23 mouse cellular contexts compared by ENCODE assay signal in genomic region chr17:49545997-49546396, GRCm38 (mm10). TPM values are rescaled to one million over a fixed set of nuclear protein-coding genes. Genes with fewer than 3 reads are reported as not detected.
DNase-seq lines count a peak whose midpoint lies in the region; ATAC-seq and TF ChIP-seq lines count a peak whose summit lies in the region.
"Had no signal": no experiment of that assay in that cellular context is flagged by ENCODE, and none has a peak within 500 bp of the region (broad histone marks: within the 10 kb centered on the region; RNA-seq: fewer than 3 reads in every experiment).

No protein-coding gene starts in this region.

- H3K9me3 ChIP-seq in lung, embryonic 14.5 days (ENCODE audit: low read depth, low read length) = no peaks in the 10 kb centered on the region
- H3K9me3 ChIP-seq in lung, postnatal 0 days (ENCODE audit: low read length) = no peaks in the 10 kb centered on the region
- H3K9me3 ChIP-seq in stomach, postnatal 0 days (ENCODE audit: control insufficient read depth, low read length) = no peaks in the 10 kb centered on the region
- H3K9me3 ChIP-seq: embryonic facial prominence, embryonic 10.5 days; forebrain, embryonic 15.5 days; heart, embryonic 15.5 days; hindbrain, embryonic 13.5 days; kidney, embryonic 15.5 days had no signal

- H3K27ac ChIP-seq in lung, embryonic 14.5 days (ENCODE audit: low read depth) = peak overlapping the region; percentile 38; the same call in 1 of the 2 replicates
- no peak overlapping the region for H3K27ac ChIP-seq in lung, postnatal 0 days (ENCODE audit: low read length)
- H3K27ac ChIP-seq in stomach, postnatal 0 days (replicated peaks) = no peak overlapping the region
- H3K27ac ChIP-seq: embryonic facial prominence, embryonic 10.5 days; forebrain, embryonic 15.5 days; heart, embryonic 15.5 days; hindbrain, embryonic 13.5 days; kidney, embryonic 15.5 days had no signal

- H3K9ac ChIP-seq in lung, embryonic 14.5 days = no peak overlapping the region
- H3K9ac ChIP-seq in lung, postnatal 0 days (replicated peaks; ENCODE audit: low read depth) = no peak overlapping the region
- H3K9ac ChIP-seq in stomach, postnatal 0 days (ENCODE audit: low read length) = no peak overlapping the region
- H3K9ac ChIP-seq: forebrain, embryonic 15.5 days; heart, embryonic 15.5 days; hindbrain, embryonic 13.5 days; kidney, embryonic 15.5 days; liver, postnatal 0 days had no signal

- 45% methylated on average over 4 of the region's 4 CpGs for WGBS in lung, embryonic 14.5 days
- 29% methylated on average over 4 of the region's 4 CpGs for WGBS in lung, postnatal 0 days
- 65% methylated on average over 4 of the region's 4 CpGs for WGBS in stomach, postnatal 0 days

- H3K4me2 ChIP-seq in lung, embryonic 14.5 days = no peak overlapping the region
- H3K4me2 ChIP-seq in lung, postnatal 0 days (replicated peaks; ENCODE audit: low read depth, low read length) = no peak overlapping the region
- no peak overlapping the region for H3K4me2 ChIP-seq in stomach, postnatal 0 days (replicated peaks; ENCODE audit: low read depth)
- H3K4me2 ChIP-seq: forebrain, embryonic 15.5 days; heart, embryonic 15.5 days; hindbrain, embryonic 13.5 days; kidney, embryonic 15.5 days had no signal

- DNase-seq in cerebellum, adult 9-10 months = no peak
- no peak for DNase-seq in lung, embryonic 14.5 days
- DNase-seq in lung, adult 18-20 months = no peak
- DNase-seq in adipocyte (ENCODE audit: low spot score) = peak; percentile 40
- DNase-seq in lung, postnatal 0 days (ENCODE audit: low spot score) = no peak
- DNase-seq in stomach, postnatal 0 days (ENCODE audit: low spot score) = no peak
- DNase-seq in urinary bladder, adult 2 months (ENCODE audit: low spot score) = no peak
- DNase-seq: adrenal gland, postnatal 25 days; cerebellum, adult 11-12 months; heart, postnatal 36 days; kidney, adult 11 months; kidney, postnatal 36 days; left cerebral cortex, postnatal 4 days; liver, postnatal 0 days; spleen, adult 18-20 months; thymus, adult 18-20 months; thymus, postnatal 4 days had no signal

- no peak for TF ChIP-seq CTCF in lung, embryonic 14.5 days (IDR thresholded peaks at IDR 0.05; ENCODE audit: low read depth)
- TF ChIP-seq CTCF in lung, postnatal 0 days (IDR thresholded peaks at IDR 0.05) = no peak
- no peak for TF ChIP-seq CTCF in stomach, postnatal 0 days (IDR thresholded peaks at IDR 0.05; ENCODE audit: low read depth)

- no peak for TF ChIP-seq EP300 in lung, postnatal 0 days (IDR thresholded peaks at IDR 0.05)
- no peak for TF ChIP-seq EP300 in stomach, postnatal 0 days (optimal IDR thresholded peaks at IDR 0.05)

- no peaks in the 10 kb centered on the region for H3K27me3 ChIP-seq in lung, embryonic 14.5 days (ENCODE audit: insufficient read depth, low read length)
- H3K27me3 ChIP-seq in lung, postnatal 0 days (replicated peaks; ENCODE audit: insufficient read depth, low read length) = no peaks in the 10 kb centered on the region
- no peaks in the 10 kb centered on the region for H3K27me3 ChIP-seq in stomach, postnatal 0 days (ENCODE audit: control insufficient read depth, insufficient read depth, low read length)
- H3K27me3 ChIP-seq: forebrain, embryonic 15.5 days; heart, embryonic 15.5 days; hindbrain, embryonic 13.5 days; kidney, embryonic 15.5 days had no signal

- H3K4me1 ChIP-seq in lung, embryonic 14.5 days (ENCODE audit: insufficient read depth) = no peaks in the 10 kb centered on the region; the same call in 1 of the 2 replicates
- peaks cover 5% of the 10 kb centered on the region; the same call in 1 of the 2 replicates for H3K4me1 ChIP-seq in lung, postnatal 0 days (ENCODE audit: insufficient read depth, low read depth, low read length)
- no peaks in the 10 kb centered on the region for H3K4me1 ChIP-seq in stomach, postnatal 0 days (replicated peaks; ENCODE audit: control insufficient read depth, insufficient read depth)
- H3K4me1 ChIP-seq: forebrain, embryonic 15.5 days had no signal

- ATAC-seq in cerebellum, adult (ENCODE audit: insufficient number of reproducible peaks, low FRiP score, low TSS enrichment) = peak; percentile 17; the same call in 1 of the 2 replicates
- no peak for ATAC-seq in lung, embryonic 14.5 days (ENCODE audit: insufficient read depth)
- peak; percentile 67 for ATAC-seq in lung, postnatal 0 days
- no peak for ATAC-seq in stomach, postnatal 0 days (ENCODE audit: low FRiP score, low TSS enrichment)
- ATAC-seq: forebrain, embryonic 15.5 days; liver, postnatal 0 days had no signal

- 0 out of 2 replicates have a peak, but pooled peaks cover 4% of the 10 kb centered on the region for H3K36me3 ChIP-seq in lung, embryonic 14.5 days (ENCODE audit: insufficient read depth)
- H3K36me3 ChIP-seq in lung, postnatal 0 days (ENCODE audit: insufficient read depth, low read length) = no peaks in the 10 kb centered on the region
- H3K36me3 ChIP-seq in stomach, postnatal 0 days (ENCODE audit: control insufficient read depth, insufficient read depth, low read length) = no peaks in the 10 kb centered on the region
- H3K36me3 ChIP-seq: forebrain, embryonic 15.5 days; heart, embryonic 15.5 days; hindbrain, embryonic 13.5 days; kidney, embryonic 15.5 days had no signal

- H3K4me3 ChIP-seq in lung, embryonic 14.5 days (ENCODE audit: low read depth, low read length) = no peak overlapping the region
- H3K4me3 ChIP-seq in lung, postnatal 0 days (ENCODE audit: low read depth, low read length) = no peak overlapping the region
- no peak overlapping the region for H3K4me3 ChIP-seq in stomach, postnatal 0 days (ENCODE audit: low read depth, low read length)
- H3K4me3 ChIP-seq: embryonic facial prominence, embryonic 10.5 days; forebrain, embryonic 15.5 days; heart, embryonic 15.5 days; hindbrain, embryonic 13.5 days; kidney, embryonic 15.5 days had no signal

RNA-seq across cellular contexts. Expression of gene Daam2, which starts 18.1 kb away (rescaled TPM):
- polyA plus RNA-seq in lung, embryonic 14.5 days (2014; fragmentation: Nextera tagmentation; extraction: Ambion mirVana) = 18.1 and 19.6 TPM in 2 replicates
- polyA plus RNA-seq in lung, postnatal 0 days (2015; fragmentation: Nextera tagmentation; extraction: Ambion mirVana) = 4.6 and 6.6 TPM in 2 replicates
- 2.5 and 3.2 TPM in 2 replicates for polyA plus RNA-seq in stomach, postnatal 0 days (2015; fragmentation: Nextera tagmentation; extraction: Ambion mirVana)
- polyA plus RNA-seq in urinary bladder, adult 2 months (2012; rRNA removed) = 6.5 and 9.2 TPM in 2 replicates

Comparison
In these comparisons a context has a peak if more than half of its experiments do, and no peak if none do; other contexts are left out.
1. ATAC-seq: peak in cerebellum, adult (single experiment) and lung, postnatal 0 days (single experiment); none in lung, embryonic 14.5 days (single experiment) and stomach, postnatal 0 days (single experiment).